Mouse (Mus musculus) heart, embryonic 15.5 days (tissue): ENCODE measurements at regions not wholly inside any gene's neighbourhood (a gene's known extent, or its start where the extent isn't known, plus 50 kb on each side); places are given as distances from the start of the nearest gene placed in this dataset.
"Not testable (repeated sequence)": the region's sequence is repeated elsewhere in the genome, so short reads cannot be mapped to it uniquely, and the experiment has no call there.

Source experiments
- ATAC-seq: fragments of 200-750 bp; cut with Nextera tagmentation; replicated peaks from 2 replicates; pipeline ENCODE4 v1.8.0; 2017; ENCODE audit warnings: low read depth, moderate TSS enrichment; ENCODE audit not compliant: insufficient number of reproducible peaks, insufficient read depth, low FRiP score
- H3K27ac ChIP-seq: fragments of 300-500 bp; sonication (generic); 2 replicates; pipeline ENCODE4 v1.5.1; 2015; ENCODE audit warnings: mild to moderate bottlenecking, inconsistent platforms
- H3K27me3 ChIP-seq: fragments of 300-500 bp; sonication (generic); 2 replicates; pipeline ENCODE4 v1.6.1; 2015; ENCODE audit warnings: inconsistent platforms
- H3K36me3 ChIP-seq: fragments of 300-500 bp; sonication (generic); 2 replicates; pipeline ENCODE4 v1.6.1; 2015; ENCODE audit warnings: mild to moderate bottlenecking, inconsistent platforms
- H3K4me1 ChIP-seq: fragments of 300-500 bp; sonication (generic); replicated peaks from 2 replicates; pipeline ENCODE4 v1.6.1; 2015; ENCODE audit warnings: inconsistent platforms
- H3K4me2 ChIP-seq: fragments of 300-500 bp; sonication (generic); 2 replicates; pipeline ENCODE4 v1.6.1; 2015; ENCODE audit warnings: inconsistent platforms, mild to moderate bottlenecking, moderate library complexity
- H3K4me3 ChIP-seq: fragments of 300-500 bp; sonication (generic); 2 replicates; pipeline ENCODE4 v1.5.1; 2015; ENCODE audit warnings: mild to moderate bottlenecking, inconsistent platforms
- H3K9ac ChIP-seq: fragments of 300-500 bp; sonication (generic); 2 replicates; pipeline ENCODE4 v1.6.1; 2015; ENCODE audit warnings: mild to moderate bottlenecking, inconsistent platforms
- H3K9me3 ChIP-seq: fragments of 300-500 bp; sonication (generic); replicated peaks from 2 replicates; pipeline ENCODE4 v1.6.1; 2016; ENCODE audit warnings: inconsistent platforms
- WGBS: fragments of 180-500 bp; shearing (Covaris S2); methylation state at CpG from one replicate; pipeline ENCODE4 v1.1.7; 2015; ENCODE audit warnings: mixed read lengths; 5-methylcytosine and 5-hydroxymethylcytosine counted together

GRCm38 (mm10) chrX:50619919-50620318 lies 191.6 kb upstream of the Olfr1324 start:
- Histone ChIP-seq H3K4me1 (no peaks in the 10 kb centered on the region), H3K27me3 (no peaks in the 10 kb centered on the region), H3K27ac (no peak overlapping the region), H3K9ac (no peak overlapping the region), H3K9me3 (no peaks in the 10 kb centered on the region), H3K36me3 (no peaks in the 10 kb centered on the region), H3K4me3 (no peak overlapping the region), H3K4me2 (no peak overlapping the region)
- 57% methylated on average over 9 of the region's 9 CpGs for WGBS
- ATAC-seq: 0 out of 2 replicates have a peak, but pooled peaks have one; percentile 18

- H3K4me1 ChIP-seq: no peaks in the 10 kb centered on the region
- H3K4me3 ChIP-seq: no peak overlapping the region
- ATAC-seq: no peak
- no peak overlapping the region for H3K9ac ChIP-seq
- H3K9me3 ChIP-seq: no peaks in the 10 kb centered on the region
- H3K27me3 ChIP-seq: no peaks in the 10 kb centered on the region
- no peak overlapping the region for H3K4me2 ChIP-seq
- H3K36me3 ChIP-seq: no peaks in the 10 kb centered on the region
- no peak overlapping the region for H3K27ac ChIP-seq
- WGBS: 67% methylated on average over 4 of the region's 4 CpGs
Measured at GRCm38 (mm10) chrX:50618936-50619335, 190.6 kb upstream of the Olfr1324 start.

DNA sequence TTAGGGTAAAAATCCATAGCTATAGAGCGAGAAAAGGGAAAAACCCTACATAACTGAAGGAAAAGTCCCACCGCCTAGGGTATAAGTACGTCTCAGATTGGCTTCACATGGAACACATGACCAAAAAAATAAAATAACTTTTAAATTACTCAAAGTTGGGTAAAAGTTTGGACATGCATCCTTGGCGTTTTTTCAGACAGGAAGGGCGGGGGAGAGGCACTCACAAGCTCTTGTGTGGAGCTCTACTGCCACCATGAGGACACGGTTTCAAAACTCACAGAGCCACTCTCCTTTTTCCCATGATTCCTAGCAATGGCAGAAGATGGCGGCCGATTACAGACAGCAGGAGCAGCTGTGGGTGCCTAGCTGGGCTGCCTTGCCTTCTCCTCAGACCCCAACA lies 188.6 kb upstream of the Olfr1324 start:
- not testable (repeated sequence) for H3K36me3 ChIP-seq

DNA sequence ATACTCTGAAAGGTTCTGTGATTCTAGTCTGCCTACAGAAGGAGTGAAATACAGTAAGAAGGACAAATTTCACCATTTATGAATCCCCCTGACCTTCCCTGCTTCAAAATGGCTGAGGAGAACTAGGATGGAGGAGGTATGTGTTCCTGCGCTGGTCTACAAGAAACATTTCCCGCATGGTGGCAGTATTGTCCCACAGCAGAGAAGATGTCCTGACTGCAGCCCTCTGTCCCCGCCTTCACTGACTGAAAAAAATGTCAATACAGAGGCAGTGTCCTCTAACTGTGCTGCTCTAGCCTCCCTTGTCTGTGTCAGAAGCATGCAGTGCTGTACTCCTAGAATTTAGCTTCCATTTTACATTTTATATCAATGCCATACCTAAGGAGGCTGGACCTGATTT lies 186.6 kb upstream of the Olfr1324 start:
- H3K9me3 ChIP-seq, H3K27ac ChIP-seq, H3K36me3 ChIP-seq, H3K27me3 ChIP-seq, H3K4me1 ChIP-seq, H3K9ac ChIP-seq, ATAC-seq: not testable (repeated sequence)
- peak overlapping the region; percentile 45 for H3K4me2 ChIP-seq
- peak overlapping the region; percentile 29 for H3K4me3 ChIP-seq
- 61% methylated on average over 3 of the region's 3 CpGs for WGBS

More for the DNA sequence above, 188.6 kb upstream of the Olfr1324 start:
- not testable (repeated sequence) for H3K27ac ChIP-seq, H3K9me3 ChIP-seq, ATAC-seq, H3K9ac ChIP-seq, H3K4me1 ChIP-seq, H3K27me3 ChIP-seq
- Histone ChIP-seq H3K4me2 (peak overlapping the region; percentile 47), H3K4me3 (peak overlapping the region; percentile 29)
- WGBS: 70% methylated on average over 8 of the region's 8 CpGs

DNA sequence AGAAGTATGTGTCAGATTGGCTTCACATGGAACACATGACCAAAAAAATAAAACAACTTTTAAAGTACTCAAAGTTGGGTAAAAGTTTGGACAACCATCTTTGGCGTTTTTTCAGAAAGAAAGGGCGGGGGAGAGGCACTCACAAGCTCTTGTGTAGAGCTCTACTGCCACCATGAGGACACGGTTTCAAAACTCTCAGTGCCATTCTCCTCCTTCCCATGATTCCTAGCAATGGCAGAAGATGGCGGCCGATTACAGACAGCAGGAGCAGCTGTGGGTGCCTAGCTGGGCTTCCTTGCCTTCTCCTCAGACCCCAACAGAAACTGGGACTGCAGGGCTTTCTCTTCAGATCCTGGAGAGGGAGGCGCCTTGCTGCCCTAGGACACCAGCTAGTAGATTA lies 186.1 kb upstream of the Olfr1324 start:
- H3K4me3 ChIP-seq: peak overlapping the region; percentile 29
- H3K4me1 ChIP-seq, H3K9me3 ChIP-seq, H3K27ac ChIP-seq, H3K9ac ChIP-seq, H3K36me3 ChIP-seq, ATAC-seq, H3K27me3 ChIP-seq: not testable (repeated sequence)
- WGBS: 60% methylated on average over 6 of the region's 6 CpGs
- H3K4me2 ChIP-seq: peak overlapping the region; percentile 45

- Histone ChIP-seq H3K4me3 (peak overlapping the region; percentile 42), H3K4me2 (peak overlapping the region; percentile 41), H3K27me3 (no peaks in the 10 kb centered on the region), H3K9me3 (no peaks in the 10 kb centered on the region), H3K36me3 (no peaks in the 10 kb centered on the region; the same call in 1 of the 2 replicates), H3K4me1 (no peaks in the 10 kb centered on the region), H3K9ac (no peak overlapping the region), H3K27ac (peak overlapping the region; percentile 42; the same call in 1 of the 2 replicates)
- ATAC-seq: peak; percentile 60; the same call in 1 of the 2 replicates
- WGBS: 63% methylated on average over 9 of the region's 9 CpGs
Measured at GRCm38 (mm10) chrX:50611765-50612591, 183.7 kb upstream of the Olfr1324 start.

GRCm38 (mm10) chrX:50608141-50608540 lies 179.8 kb upstream of the Olfr1324 start:
- not testable (repeated sequence) for H3K4me2 ChIP-seq, ATAC-seq, H3K9me3 ChIP-seq, H3K27ac ChIP-seq, H3K4me1 ChIP-seq, H3K4me3 ChIP-seq, H3K36me3 ChIP-seq, H3K27me3 ChIP-seq, H3K9ac ChIP-seq
- 77% methylated on average over 6 of the region's 6 CpGs for whole genome bisulfite sequencing

DNA sequence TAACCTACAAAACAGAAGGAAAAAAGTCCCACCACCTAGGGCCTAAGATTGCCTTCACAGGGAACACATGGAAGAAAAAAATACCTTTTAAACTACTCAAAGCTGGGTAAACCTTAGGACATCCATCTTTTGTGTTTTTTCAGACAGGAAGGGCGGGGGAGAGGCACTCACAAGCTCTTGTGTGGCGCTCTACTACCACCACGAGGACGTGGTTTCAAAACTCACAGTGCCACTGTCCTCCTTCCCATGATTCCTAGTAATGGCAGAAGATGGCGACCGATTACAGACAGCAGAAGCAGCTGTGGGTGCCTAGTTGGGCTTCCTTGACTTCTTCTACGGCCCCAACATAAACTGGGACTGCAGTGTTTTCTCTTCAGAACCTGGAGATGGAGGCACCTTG lies 179.3 kb upstream of the Olfr1324 start:
- H3K4me3 ChIP-seq: no peak overlapping the region
- ATAC-seq: no peak
- H3K36me3 ChIP-seq: peaks cover 2% of the 10 kb centered on the region; the same call in 1 of the 2 replicates
- no peaks in the 10 kb centered on the region for H3K4me1 ChIP-seq
- H3K4me2 ChIP-seq: no peak overlapping the region
- no peak overlapping the region for H3K27ac ChIP-seq
- no peaks in the 10 kb centered on the region for H3K27me3 ChIP-seq
- no peak overlapping the region for H3K9ac ChIP-seq
- no peaks in the 10 kb centered on the region for H3K9me3 ChIP-seq
- 71% methylated on average over 7 of the region's 7 CpGs for WGBS

GRCm38 (mm10) chrX:50605517-50605916 lies 177.2 kb upstream of the Olfr1324 start:
- not testable (repeated sequence) for H3K27ac ChIP-seq, ATAC-seq, H3K9me3 ChIP-seq, H3K4me1 ChIP-seq, H3K9ac ChIP-seq, H3K27me3 ChIP-seq, H3K36me3 ChIP-seq
- WGBS: 52% methylated on average over 2 of the region's 2 CpGs
- H3K4me3 ChIP-seq: 0 out of 2 replicates have a peak overlapping the region, but pooled peaks have one; percentile 15
- H3K4me2 ChIP-seq: peak overlapping the region; percentile 40

- not testable (repeated sequence) for ATAC-seq, H3K9ac ChIP-seq, H3K4me1 ChIP-seq, H3K27ac ChIP-seq, H3K27me3 ChIP-seq, H3K9me3 ChIP-seq, H3K36me3 ChIP-seq
- WGBS: 55% methylated on average over 4 of the region's 4 CpGs
- Histone ChIP-seq H3K4me3 (0 out of 2 replicates have a peak overlapping the region, but pooled peaks have one; percentile 15), H3K4me2 (peak overlapping the region; percentile 40)
Measured at GRCm38 (mm10) chrX:50604995-50605394, 176.7 kb upstream of the Olfr1324 start.

DNA sequence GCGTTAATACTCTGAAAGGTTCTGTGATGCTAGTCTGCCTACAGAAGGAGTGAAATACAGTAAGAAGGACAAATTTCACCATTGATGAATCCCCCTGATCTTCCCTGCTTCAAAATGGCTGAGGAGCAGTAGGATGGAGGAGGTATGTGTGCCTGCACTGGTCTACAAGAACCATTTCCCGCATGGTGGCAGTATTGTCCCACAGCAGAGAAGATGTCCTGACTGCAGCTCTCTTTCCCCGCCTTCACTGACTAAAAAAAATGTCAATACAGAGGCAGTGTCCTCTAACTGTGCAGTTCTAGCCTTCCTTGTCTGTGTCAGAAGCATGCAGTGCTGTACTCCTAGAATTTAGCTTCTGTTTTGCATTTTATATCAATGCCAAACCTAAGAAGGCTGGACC lies 174.6 kb upstream of the Olfr1324 start:
- not testable (repeated sequence) for H3K9me3 ChIP-seq, H3K27me3 ChIP-seq, H3K4me1 ChIP-seq, H3K36me3 ChIP-seq, H3K27ac ChIP-seq, H3K9ac ChIP-seq
- Histone ChIP-seq H3K4me2 (peak overlapping the region; percentile 50), H3K4me3 (peak overlapping the region; percentile 37)
- peak; percentile 40; the same call in 1 of the 2 replicates for ATAC-seq
- WGBS: 58% methylated on average over 3 of the region's 3 CpGs

DNA sequence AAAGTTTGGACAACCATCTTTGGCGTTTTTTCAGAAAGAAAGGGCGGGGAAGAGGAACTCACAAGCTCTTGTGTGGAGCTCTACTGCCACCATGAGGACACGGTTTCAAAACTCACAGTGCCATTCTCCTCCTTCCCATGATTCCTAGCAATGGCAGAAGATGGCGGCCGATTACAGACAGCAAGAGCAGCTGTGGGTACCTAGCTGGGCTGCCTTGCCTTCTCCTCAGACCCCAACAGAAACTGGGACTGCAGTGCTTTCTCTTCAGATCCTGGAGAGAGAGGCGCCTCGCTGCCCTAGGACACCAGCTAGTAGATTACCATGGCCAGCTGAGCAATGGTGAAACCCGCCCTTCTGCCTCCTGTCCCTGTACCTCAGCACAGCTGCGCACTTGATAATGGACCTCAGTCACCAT lies 174.2 kb upstream of the Olfr1324 start:
- H3K4me1 ChIP-seq, H3K9me3 ChIP-seq, H3K36me3 ChIP-seq, H3K27me3 ChIP-seq, H3K27ac ChIP-seq, H3K9ac ChIP-seq, ATAC-seq: not testable (repeated sequence)
- H3K4me3 ChIP-seq: peak overlapping the region; percentile 37
- WGBS: 72% methylated on average over 9 of the region's 9 CpGs
- peak overlapping the region; percentile 50 for H3K4me2 ChIP-seq
